Mouse (Mus musculus) urinary bladder, adult 18-20 months (tissue): Measurements from ENCODE around the gene Scpep1.
"Not testable (repeated sequence)": the region's sequence is repeated elsewhere in the genome, so short reads cannot be mapped to it uniquely, and the experiment has no call there.

Source experiments
- DNase-seq, 2 experiments: peaks; one replicate each; pipeline ENCODE4 v3.0.0; 2022; ENCODE audit warnings: low spot score in 2 of 2, mixed read lengths in 2 of 2

Gene Scpep1

DNA sequence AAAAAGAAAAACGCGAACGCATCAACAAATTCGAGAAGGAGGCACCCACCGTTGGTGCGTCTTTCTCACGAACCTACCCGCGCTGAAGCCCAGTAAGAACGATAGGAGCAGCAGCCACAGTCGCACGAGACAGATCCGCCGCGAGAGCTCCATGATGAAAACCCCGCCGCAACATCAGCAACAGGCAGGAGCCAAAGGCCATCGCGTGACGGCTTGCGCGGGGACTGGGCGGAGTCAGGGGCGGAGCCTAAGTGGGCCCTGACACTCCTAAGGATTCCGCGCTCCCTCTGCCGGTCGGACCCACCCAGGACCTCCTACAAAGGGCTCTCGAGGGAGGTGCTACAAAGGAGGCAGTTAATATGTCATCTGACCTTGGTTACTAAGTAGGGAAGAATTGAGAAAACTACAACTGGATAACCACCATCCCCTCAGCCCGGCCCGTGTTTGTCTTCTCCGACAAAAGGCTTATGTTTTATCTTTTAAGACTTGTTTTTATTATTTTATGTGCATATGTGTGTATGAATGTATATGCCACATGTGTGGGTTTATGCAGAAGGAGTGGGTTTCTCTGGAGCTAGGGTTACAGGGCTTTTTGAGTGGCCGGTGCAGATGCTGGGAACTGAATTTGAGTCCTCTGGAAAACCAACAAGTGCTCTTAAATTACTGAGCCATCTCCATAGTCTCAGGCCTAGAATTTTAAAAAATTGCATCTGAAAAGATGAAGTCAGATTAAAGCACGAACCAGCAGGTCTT, at the start of gene Scpep1:
Gene Scpep1 (minus strand): TSS at position 249 of the 753 bp plus-strand sequence.
- DNase-seq: peak; percentile 94

DNA sequence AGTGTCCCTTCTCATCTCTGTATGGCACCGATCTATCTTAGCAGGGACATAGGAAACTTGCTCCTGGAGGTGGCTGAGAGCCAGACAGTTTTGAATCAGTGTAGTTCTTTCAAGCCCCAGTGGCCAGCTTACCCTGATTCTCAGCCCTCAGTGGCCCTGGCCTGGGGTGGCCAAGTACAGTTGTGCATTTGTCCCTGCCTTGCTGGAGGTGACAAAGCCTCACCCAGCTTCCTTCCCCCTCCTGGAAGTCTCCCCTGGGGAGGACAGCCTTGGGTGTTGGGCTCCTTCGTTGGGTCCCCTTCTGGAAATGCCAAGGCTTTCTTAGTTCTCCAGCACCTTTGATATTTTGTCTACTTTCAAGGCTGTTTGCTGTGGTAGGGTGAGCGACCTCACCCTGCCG, 48.5 kb upstream of the Scpep1 start:
- DNase-seq: no peak

DNA sequence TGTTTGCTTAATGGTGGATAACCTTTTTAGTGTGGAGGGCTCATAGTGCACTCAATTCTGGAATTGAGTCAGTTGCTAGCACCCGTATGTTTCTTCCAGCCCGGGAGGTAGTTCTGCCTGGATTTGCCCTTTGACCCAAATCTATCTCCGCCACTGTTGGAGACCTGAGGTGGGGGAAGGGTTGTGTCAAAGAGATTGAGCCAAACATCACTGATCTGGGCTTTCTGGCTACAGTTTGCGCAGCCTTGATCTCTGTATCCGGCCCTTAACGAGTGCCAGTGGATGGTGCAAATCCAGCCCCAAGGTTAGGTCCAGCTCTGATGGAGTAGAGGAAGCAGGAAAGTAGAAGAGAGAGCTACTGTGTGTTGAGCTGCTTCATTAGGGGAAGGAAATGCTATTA, 47.8 kb upstream of the Scpep1 start:
- DNase-seq: no peak

DNA sequence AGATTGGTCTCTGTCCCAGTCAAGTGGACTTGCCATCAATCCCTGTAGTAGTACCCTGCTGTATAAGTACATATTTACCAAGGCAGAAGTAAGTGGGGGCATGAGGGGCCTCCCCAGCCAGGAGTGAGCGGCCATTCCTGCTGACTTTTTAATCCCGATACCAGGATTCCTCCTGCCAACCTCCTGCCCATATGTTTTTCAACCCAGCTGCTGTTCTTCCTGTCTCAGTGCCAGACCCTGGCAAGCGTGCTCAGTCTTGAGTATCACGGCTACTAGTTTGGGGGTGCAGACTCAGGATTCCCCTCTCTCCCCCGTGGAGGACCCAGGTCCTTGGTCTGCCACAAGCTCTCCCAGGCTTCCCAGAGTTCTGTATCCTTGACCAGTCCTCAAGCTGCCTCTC, 47.4 kb upstream of the Scpep1 start:
- DNase-seq: no peak

DNA sequence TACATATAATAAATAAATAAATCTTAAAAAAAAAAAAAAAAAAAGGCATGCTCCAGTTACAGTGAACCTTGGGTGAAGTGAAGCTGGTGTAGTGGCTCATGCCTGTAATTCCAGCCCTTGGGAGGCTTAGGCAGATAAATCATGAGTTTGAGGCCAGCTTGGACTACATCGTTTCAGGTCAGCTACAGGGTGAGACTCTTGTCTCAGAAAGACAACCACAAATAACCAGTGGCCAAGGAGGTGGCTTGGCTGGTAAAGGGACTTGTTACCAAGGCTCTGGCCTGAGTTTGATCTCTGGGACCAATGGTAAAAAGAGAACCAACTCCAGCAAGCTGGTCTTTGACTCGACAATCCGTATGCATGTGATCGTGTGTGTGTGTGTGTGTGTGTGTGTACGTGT, 46.8 kb upstream of the Scpep1 start:
- no peak for DNase-seq

DNA sequence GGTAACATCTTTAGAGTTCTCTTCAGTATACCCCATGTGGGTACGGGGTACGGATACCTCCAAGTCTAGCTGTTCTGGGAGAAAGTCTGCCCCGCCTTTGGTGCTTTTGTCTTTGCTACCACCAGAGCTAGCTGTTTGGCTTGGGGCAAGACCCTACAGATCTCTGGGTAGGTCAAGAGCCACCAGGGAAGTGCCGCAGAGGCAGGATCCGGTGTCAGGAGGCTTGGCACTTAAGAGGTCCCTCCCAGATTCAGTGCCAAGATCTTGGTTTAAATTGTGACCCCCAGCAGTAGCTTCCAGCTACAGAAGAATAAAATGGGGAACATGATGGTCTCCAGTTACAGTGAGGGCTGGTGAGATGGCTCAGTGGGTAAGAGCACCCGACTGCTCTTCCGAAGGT, 46.3 kb upstream of the Scpep1 start:
- no peak for DNase-seq

DNA sequence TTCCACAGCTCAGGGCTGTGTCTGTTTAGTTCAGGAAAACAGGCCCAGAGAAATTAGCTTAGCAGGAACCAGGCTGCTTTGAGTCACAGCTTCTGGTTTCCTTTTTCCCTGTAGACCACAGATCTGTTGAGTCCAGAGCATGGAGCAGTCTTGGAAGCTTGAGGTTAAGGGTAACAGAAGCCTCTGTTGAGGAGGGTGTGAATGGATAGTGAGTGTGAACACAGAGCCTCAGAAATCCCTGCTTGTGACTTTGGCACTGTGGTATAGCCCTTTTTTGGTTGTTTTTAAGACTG, 45.2 kb upstream of the Scpep1 start:
- DNase-seq: no peak

DNA sequence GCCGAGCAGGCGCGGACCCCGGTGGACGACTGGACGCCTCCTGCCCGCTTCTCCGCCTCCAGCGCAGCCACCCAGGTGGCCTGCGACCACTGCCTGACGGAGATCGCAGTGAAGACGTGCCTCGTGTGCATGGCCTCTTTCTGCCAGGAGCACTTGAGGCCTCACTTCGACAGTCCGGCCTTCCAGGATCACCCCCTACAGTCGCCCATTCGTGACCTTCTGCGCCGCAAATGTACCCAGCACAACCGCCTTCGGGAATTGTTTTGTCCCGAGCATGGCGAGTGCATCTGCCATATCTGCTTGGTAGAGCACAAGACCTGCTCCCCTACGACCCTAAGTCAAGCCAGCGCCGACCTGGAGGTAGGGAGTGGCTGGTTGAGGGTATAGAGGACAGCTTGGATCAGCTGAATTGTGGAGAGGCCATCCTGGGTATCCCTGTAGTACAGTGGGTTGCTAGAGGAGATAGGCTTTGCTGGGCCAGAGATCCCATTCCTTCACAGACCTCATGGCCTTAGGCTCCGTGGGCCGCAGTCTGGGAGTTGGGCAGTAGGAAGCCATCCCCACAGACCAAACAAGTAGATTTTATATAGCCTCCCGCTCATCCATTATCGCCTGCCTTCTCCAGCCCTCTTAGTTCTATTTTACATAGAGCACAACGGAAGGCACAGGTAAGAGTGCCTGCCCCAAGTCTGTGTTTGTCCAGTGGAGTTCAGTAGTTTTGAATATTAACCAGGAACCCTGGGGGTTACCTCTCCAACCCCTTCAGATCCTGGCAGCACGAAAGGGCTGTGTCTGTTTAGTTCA, 44.7 kb upstream of the Scpep1 start:
- peak in 1 of 2 experiments; percentile 45 for DNase-seq

DNA sequence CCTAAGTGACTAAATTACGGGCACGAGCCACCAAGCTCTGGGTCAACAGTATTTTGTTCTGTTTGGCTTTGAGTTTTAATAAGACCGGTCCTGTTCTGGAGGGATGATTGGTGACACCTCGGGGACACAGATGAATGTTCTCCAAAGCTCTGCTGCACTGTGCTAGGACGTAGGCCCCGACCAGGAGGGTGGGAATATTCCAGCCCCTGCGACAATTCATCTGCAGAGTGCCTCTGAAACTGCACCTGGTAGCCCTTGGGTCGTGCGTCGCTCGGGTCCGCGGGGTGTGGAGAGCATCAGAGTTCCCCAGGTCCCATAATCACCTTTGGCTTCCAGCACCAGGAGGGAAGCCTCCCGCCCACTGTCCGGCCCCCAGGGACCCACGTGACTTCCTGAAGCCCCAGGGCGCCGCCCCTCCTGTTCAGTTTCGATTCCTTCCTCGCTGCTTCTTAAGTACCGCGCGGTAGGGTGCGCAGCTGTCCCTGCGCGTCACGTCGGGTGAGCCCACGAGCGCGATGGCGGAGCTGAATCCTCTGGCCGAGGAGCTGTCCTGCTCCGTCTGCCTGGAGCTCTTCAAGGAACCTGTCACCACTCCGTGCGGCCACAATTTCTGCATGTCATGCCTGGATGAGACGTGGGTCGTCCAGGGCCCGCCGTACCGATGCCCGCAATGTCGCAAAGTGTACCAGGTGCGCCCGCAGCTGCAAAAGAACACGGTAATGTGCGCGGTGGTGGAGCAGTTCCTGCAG, 43.9 kb upstream of the Scpep1 start, which contains the start of gene Trim25:
Gene Trim25 (plus strand): TSS at position 403 of the 749 bp plus-strand sequence.
- DNase-seq: peak; percentile 90

DNA sequence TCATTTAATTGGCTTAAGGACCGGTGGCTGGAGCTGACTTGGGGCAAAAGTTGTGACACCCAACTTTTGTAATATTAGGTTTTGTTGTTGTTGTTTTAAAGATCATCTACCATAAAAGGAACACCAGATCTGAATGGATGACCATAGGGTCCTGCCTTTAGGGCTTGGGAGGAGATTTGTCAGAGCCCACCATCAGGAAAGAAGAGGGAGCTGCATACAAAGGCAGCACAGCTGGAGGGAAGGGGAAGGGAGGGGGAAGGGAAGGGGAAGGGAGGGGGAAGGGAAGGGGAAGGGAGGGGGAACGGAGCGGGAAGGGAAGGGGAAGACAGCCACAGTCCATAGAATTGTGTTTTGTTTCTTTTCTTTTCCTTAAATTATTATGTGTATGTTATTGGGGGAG, 43.1 kb upstream of the Scpep1 start:
- DNase-seq: no peak

DNA sequence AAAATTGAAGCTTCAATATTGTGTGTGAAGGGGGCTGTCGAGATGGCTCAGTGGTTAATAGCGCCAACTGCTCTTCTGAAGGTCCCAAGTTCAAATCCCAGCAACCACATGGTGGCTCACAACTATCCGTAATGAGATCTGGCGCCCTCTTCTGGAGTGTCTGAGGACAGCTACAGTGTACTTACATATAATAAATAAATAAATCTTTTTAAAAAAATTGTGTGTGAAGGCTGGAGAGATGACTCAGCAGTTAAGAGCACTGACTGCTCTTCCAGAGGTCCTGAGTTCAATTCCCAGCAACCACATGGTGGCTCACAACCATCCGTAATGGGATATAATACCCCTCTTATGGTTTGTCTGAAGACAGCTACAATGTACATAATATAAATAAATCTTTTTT, 42.1 kb upstream of the Scpep1 start:
- not testable (repeated sequence) for DNase-seq

DNA sequence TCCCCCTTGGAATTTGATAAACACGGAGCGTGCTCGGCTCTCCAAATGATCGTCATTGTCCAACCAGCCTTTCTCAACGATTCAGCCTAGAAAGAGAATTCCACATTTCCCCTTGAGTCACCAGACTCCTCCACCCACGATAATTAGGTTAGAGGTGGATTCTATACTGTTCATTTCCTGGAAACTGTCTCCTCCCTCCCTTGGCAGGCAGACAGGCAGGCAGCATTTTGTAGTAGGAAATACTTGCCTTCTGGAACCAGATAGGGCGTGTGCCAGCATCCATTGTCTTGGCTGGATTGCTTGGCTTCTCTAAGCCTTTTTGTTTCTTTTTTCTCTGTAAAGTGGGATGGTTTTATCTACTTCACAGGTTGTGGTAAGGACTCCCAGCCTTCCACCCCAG, 41.2 kb upstream of the Scpep1 start:
- no peak for DNase-seq

DNA sequence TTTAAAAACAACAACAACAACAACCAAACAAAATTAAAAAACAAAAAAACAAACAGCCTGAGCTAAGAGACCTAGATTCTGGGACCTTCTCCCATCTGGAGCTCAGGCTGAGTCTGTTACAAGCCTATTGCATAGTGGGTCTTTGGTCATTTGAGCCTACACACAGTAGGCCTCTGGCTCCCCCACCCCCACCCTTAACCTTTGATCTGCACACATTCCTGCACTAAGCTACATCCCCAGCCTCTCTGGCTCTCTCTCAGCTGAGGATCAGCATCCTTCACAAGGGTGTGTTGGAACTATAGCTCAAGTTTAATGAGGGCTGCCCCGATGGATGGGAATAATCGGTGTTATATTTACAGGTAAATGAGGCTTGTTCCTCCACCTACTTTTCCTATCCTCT, 40.4 kb upstream of the Scpep1 start:
- no peak for DNase-seq

DNA sequence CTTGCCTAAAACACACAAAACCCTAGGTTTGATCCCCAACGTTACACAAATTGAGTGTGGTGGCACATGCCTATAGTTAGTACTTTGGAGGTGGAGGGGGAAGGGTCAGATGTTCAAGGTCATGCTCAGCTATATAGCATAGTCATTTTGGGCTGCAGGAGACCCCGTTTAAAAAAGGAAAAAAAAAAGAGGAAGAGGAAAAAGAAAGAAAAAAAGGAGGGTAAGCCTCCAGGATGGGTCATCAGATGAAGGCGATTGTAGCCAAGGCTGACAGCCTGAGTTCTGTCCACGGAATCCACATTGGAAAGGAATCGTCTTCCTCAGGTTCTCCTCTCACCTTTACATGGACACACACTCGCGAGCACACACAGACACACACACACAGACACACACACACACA, 39.2 kb upstream of the Scpep1 start:
- no peak for DNase-seq

DNA sequence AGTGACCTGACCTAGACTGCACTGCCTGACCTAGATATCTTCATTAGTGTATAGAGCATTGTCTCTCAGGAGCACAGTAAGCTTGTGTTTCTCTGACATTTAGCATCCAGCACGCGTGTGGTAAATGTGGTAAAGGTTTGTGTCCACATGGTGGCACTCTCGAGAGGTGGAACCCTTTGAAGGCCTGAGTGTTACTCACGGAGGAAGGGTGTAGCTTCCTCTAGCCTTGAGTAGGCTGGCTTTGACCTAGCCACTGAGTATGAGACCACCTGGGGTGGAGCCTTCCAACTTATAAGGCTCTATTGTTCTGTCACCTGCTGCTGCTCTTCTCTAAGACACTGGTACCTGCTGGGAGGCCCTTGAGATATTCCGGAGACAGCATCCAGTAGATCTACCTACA, 38.4 kb upstream of the Scpep1 start:
- DNase-seq: peak in 1 of 2 experiments; percentile 37

DNA sequence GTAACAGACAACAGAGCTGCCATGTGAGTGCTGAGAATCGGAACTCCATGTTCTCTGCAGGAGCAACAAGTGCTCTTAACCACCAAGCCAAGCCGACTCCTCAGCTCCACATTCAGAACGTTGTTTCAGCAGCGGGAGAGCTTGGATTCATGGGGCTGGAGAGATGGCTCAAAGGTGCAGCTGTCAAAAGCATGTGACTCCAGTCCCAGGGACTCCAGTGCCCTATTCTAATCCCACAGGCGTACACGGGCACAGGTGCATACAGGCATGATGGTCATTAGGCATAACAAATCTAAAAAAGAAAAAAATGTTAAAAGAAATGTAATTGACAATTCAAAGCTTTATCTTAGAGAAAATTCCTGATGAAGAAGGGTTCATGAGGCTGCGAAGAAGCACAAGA, 37.9 kb upstream of the Scpep1 start:
- no peak for DNase-seq

DNA sequence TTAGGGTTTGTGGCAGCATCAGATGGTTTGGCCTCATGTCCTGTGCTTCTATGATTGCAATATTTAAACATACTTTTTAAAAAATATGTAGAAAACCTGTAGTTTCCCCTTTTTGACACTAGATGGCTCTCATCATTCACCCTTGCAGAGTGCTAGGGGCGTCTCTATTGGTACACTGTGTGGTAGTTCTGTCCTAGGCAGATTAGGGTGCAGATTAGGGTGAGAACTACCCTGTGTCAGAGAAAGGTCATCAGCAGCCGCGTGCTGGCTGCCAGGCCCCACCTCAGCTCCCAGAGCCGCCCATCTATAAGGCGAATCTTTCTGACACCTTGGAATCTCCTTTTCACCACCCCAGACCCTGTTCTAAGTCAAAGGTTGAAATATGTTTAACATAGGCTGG, 34.3 kb upstream of the Scpep1 start:
- no peak for DNase-seq

DNA sequence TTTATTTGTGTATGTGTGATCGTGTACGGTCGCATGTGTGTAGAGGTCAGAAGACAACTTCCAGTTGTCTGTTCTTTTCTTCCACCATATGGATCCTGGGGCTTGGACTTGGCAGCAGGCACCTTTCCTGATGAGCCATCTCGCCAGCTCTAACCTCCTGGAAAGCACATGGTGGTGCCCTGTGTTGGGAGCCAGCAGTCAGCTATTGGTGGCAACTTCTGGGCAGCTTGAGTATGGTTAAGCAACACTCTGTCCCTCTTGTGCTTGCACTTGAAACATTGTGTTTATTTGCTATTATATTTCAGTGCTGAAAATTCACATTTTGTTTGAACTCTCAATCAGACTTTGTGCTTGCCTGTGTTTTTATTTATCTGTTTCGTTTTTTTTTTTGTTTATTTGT, 33.7 kb upstream of the Scpep1 start:
- DNase-seq: no peak

DNA sequence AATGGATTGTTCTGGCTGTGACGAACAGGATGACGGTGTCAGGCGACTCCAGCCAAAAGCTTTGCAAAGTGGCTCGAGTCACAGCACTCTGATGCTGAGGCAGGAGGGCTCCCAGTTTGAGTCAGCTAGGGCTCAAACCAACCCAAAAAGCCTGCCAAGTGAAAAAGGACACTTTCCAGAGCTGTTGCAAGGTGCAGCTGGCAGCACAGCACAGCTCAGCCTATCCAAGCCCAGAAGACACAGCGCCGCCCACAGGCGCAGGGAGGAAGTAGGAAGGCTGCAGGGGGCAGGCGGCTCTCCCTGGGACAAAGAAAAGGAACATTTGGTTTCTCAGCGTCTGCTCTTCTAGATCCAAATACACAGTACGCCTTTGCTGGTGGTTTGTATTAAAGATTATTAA, 31.4 kb upstream of the Scpep1 start:
- no peak for DNase-seq

DNA sequence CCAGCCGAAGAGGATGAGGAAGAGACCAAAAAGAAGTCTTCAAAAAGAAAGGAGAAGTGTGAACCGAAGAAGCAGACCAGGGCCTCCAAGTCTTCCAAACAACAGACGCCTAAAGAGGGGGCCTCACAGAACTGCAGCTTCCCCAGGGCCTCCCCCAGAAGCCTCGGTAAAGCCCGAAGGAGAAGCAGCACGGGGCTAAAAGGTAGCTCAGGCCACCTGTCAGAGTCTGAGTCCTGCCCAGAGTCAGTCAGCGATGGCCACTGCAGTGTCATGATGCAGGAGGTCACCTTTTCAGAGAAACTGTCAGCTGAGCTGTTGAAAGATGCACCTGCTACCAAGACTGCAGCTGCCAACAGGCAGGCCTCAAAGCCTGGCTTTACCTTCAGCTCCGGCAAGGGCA, 26.1 kb upstream of the Scpep1 start:
- no peak for DNase-seq

DNA sequence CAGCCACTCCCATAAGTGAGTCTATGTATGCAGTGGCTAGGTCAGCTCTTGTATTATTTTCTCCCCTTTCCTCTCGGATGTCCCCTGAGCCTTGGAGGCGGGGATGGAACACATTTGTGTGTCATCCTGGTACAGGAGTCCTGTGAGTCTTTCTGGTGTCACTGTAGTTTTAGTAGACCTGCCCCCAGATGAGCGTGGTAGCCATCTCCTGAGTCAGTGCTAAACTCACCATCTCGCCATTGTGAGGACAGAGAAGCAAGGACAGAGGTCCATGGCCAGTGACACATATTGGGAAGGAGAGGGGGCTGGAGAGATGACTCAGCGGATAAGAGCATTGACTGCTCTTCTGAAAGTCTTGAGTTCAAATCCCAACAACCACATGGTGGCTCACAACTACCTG, 21.9 kb upstream of the Scpep1 start:
- no peak for DNase-seq

DNA sequence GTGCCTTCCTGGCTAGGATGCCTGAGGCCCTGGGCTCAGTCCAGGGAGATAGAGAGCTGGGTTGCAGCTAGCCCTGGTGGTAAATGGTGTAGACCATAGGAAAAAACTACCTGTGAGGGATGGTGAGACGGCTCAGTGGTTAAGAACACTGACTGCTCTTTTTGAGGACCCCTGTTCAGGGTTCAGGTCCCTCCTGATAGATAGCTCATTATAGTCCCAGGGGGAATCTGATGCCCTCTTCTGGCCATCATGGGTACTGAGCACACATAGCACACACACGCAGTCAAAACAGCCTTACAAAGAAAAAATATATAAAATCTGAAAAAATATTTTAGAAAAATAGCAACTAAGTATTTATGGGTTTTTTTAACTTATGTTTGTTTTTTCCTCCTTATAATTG, 21.1 kb upstream of the Scpep1 start:
- DNase-seq: no peak
